In genomic region chr4:148902919-148903727, GRCm38 (mm10) we compare ENCODE assay signal across 7 mouse cellular contexts.
A peak's percentile ranks its signal among the peaks of the same experiment; 100 is the strongest.
DNase-seq lines count a peak whose midpoint lies in the region; ATAC-seq and TF ChIP-seq lines count a peak whose summit lies in the region.

No protein-coding gene starts in this region.

- no peaks in the 10 kb centered on the region for H3K36me3 ChIP-seq in embryonic facial prominence, embryonic 15.5 days
- no peaks in the 10 kb centered on the region for H3K36me3 ChIP-seq in hindbrain, embryonic 14.5 days (replicated peaks; ENCODE audit: control insufficient read depth, insufficient read depth)
- no peaks in the 10 kb centered on the region for H3K36me3 ChIP-seq in lung, embryonic 14.5 days (ENCODE audit: insufficient read depth)
- H3K36me3 ChIP-seq in spleen, adult 2 months (ENCODE audit: control insufficient read depth, insufficient read depth, low read length) = no peaks in the 10 kb centered on the region

- TF ChIP-seq POLR2A in spleen, adult 2 months (IDR thresholded peaks at IDR 0.05; ENCODE audit: low read depth, low read length) = no peak

- no peak overlapping the region for H3K9ac ChIP-seq in embryonic facial prominence, embryonic 15.5 days
- H3K9ac ChIP-seq in hindbrain, embryonic 14.5 days = no peak overlapping the region
- H3K9ac ChIP-seq in lung, embryonic 14.5 days = no peak overlapping the region

- WGBS in embryonic facial prominence, embryonic 15.5 days = 26% methylated on average over 8 of the region's 8 CpGs
- WGBS in hindbrain, embryonic 14.5 days = 27% methylated on average over 8 of the region's 8 CpGs
- WGBS in lung, embryonic 14.5 days = 29% methylated on average over 8 of the region's 8 CpGs
- WGBS in spleen, adult 2 months = 23% methylated on average over 8 of the region's 8 CpGs

- 0 out of 2 replicates have a peak overlapping the region, but pooled peaks have one; percentile 99 for H3K4me2 ChIP-seq in embryonic facial prominence, embryonic 15.5 days (replicated peaks)
- H3K4me2 ChIP-seq in hindbrain, embryonic 14.5 days (replicated peaks) = peak overlapping the region; percentile 89
- no peak overlapping the region for H3K4me2 ChIP-seq in lung, embryonic 14.5 days

- TF ChIP-seq CTCF in lung, embryonic 14.5 days (IDR thresholded peaks at IDR 0.05; ENCODE audit: low read depth) = peak; percentile 64
- TF ChIP-seq CTCF in spleen, adult 2 months (IDR thresholded peaks at IDR 0.05; ENCODE audit: extremely low read depth, insufficient read depth, insufficient read length, insufficient replicate concordance) = peak; percentile 28; the same call in 1 of the 2 replicates

- no peaks in the 10 kb centered on the region for H3K9me3 ChIP-seq in embryonic facial prominence, embryonic 15.5 days (replicated peaks)
- H3K9me3 ChIP-seq in hindbrain, embryonic 14.5 days (ENCODE audit: control insufficient read depth, low read length) = no peaks in the 10 kb centered on the region
- H3K9me3 ChIP-seq in lung, embryonic 14.5 days (ENCODE audit: low read depth, low read length) = no peaks in the 10 kb centered on the region

- H3K27ac ChIP-seq in embryonic facial prominence, embryonic 15.5 days (replicated peaks) = 0 out of 2 replicates have a peak overlapping the region, but pooled peaks have one; percentile 39
- no peak overlapping the region for H3K27ac ChIP-seq in hindbrain, embryonic 14.5 days
- no peak overlapping the region for H3K27ac ChIP-seq in lung, embryonic 14.5 days (ENCODE audit: low read depth)
- H3K27ac ChIP-seq in spleen, adult 2 months (ENCODE audit: insufficient read depth, low read length) = no peak overlapping the region

- H3K4me1 ChIP-seq in embryonic facial prominence, embryonic 15.5 days = peaks cover 24% of the 10 kb centered on the region
- peaks cover 11% of the 10 kb centered on the region for H3K4me1 ChIP-seq in hindbrain, embryonic 14.5 days (replicated peaks; ENCODE audit: control insufficient read depth, insufficient read depth, low read length)
- H3K4me1 ChIP-seq in lung, embryonic 14.5 days (ENCODE audit: insufficient read depth) = no peaks in the 10 kb centered on the region; the same call in 1 of the 2 replicates
- peaks cover 9% of the 10 kb centered on the region; the same call in 1 of the 2 replicates for H3K4me1 ChIP-seq in spleen, adult 2 months (ENCODE audit: control insufficient read depth, insufficient read depth, insufficient read length)

- peak overlapping the region; percentile 63; the same call in 1 of the 2 replicates for H3K4me3 ChIP-seq in embryonic facial prominence, embryonic 15.5 days (replicated peaks)
- H3K4me3 ChIP-seq in hindbrain, embryonic 14.5 days (replicated peaks; ENCODE audit: low read length) = no peak overlapping the region
- H3K4me3 ChIP-seq in lung, embryonic 14.5 days (ENCODE audit: low read depth, low read length) = no peak overlapping the region
- H3K4me3 ChIP-seq in spleen, adult 2 months (ENCODE audit: extremely low read depth, insufficient read depth, insufficient read length) = no peak overlapping the region

- ATAC-seq in embryonic facial prominence, embryonic 15.5 days (ENCODE audit: insufficient number of reproducible peaks, low FRiP score, low TSS enrichment, low read depth) = peak; percentile 36
- no peak for ATAC-seq in hindbrain, embryonic 14.5 days (ENCODE audit: low FRiP score)
- no peak for ATAC-seq in lung, embryonic 14.5 days (ENCODE audit: insufficient read depth)

- H3K27me3 ChIP-seq in embryonic facial prominence, embryonic 15.5 days = peaks cover 72% of the 10 kb centered on the region
- peaks cover 50% of the 10 kb centered on the region for H3K27me3 ChIP-seq in hindbrain, embryonic 14.5 days (ENCODE audit: control insufficient read depth, insufficient read depth, low read length)
- H3K27me3 ChIP-seq in lung, embryonic 14.5 days (ENCODE audit: insufficient read depth, low read length) = peaks cover 41% of the 10 kb centered on the region
- H3K27me3 ChIP-seq in spleen, adult 2 months (ENCODE audit: control insufficient read depth, insufficient read depth, low read length) = no peaks in the 10 kb centered on the region

- DNase-seq in A20 (ENCODE audit: low read depth, low spot score) = peak; percentile 89
- peak; percentile 55 to 60 for DNase-seq in CD8-positive naive resting alpha-beta T cell, adult 2 months (ENCODE audit: low read depth in 2 of 2, low spot score in 2 of 2)
- DNase-seq in hindbrain, embryonic 14.5 days (ENCODE audit: low spot score) = no peak
- DNase-seq in lung, embryonic 14.5 days = peak; percentile 65
- DNase-seq in spleen, adult 2 months (ENCODE audit: low read depth in 1 of 2, low spot score in 2 of 2) = peak; percentile 54 to 64
- DNase-seq in left cerebral cortex, adult 9 months (ENCODE audit: low spot score in 2 of 2) = no peak

Comparison
In these comparisons a context has a peak if more than half of its experiments do, and no peak if none do; other contexts are left out.
1. DNase-seq: peak in A20 (single experiment), CD8-positive naive resting alpha-beta T cell, adult 2 months (2 of 2), lung, embryonic 14.5 days (single experiment) and spleen, adult 2 months (2 of 2); none in hindbrain, embryonic 14.5 days (single experiment) and left cerebral cortex, adult 9 months (0 of 2).